Mouse (Mus musculus) brain, embryonic 14.5 days (tissue): ENCODE measurements around the gene Notch2. TPM values are rescaled to one million over a fixed set of nuclear protein-coding genes. Genes with fewer than 3 reads are reported as not detected.
A peak's percentile ranks its signal among the peaks of the same experiment; 100 is the strongest.

Source experiments
- DNase-seq: peaks from one replicate; pipeline ENCODE4 v3.0.0-alpha.2; 2011; ENCODE audit warnings: low read depth
- CTCF ChIP-seq: fragments of 200-500 bp; IDR thresholded peaks from 2 replicates; pipeline ENCODE4 v1.5.1; 2012; ENCODE audit warnings: inconsistent platforms, mild to moderate bottlenecking, moderate library complexity, borderline replicate concordance; ENCODE audit not compliant: insufficient read depth, insufficient read length; ENCODE audit errors: extremely low read depth
- POLR2A ChIP-seq: fragments of 200-500 bp; IDR thresholded peaks from 2 replicates; pipeline ENCODE4 v1.6.1; 2012; ENCODE audit warnings: mild to moderate bottlenecking, inconsistent platforms, borderline replicate concordance; ENCODE audit not compliant: poor library complexity, insufficient read depth, insufficient read length, severe bottlenecking; ENCODE audit errors: extremely low read depth
- polyA plus RNA-seq: library from polyadenylated mRNA; depleted of rRNA; stranded (reverse); fragments of >200 nt; gene quantifications from 2 replicates; pipeline ENCODE4 v1.2.3, GENCODE M21; 2012

The Notch2 gene
- polyA plus RNA-seq, 1 experiment, result 18.2 TPM

GRCm38 (mm10) chr3:98085812-98086268 lies 72.5 kb downstream of the Notch2 start:
- no peak for TF ChIP-seq CTCF
- TF ChIP-seq POLR2A, result no peak
- no peak for DNase-seq

GRCm38 (mm10) chr3:98086441-98086840 lies 73.1 kb downstream of the Notch2 start:
- TF ChIP-seq CTCF (no peak), POLR2A (no peak)
- no peak for DNase-seq

DNA sequence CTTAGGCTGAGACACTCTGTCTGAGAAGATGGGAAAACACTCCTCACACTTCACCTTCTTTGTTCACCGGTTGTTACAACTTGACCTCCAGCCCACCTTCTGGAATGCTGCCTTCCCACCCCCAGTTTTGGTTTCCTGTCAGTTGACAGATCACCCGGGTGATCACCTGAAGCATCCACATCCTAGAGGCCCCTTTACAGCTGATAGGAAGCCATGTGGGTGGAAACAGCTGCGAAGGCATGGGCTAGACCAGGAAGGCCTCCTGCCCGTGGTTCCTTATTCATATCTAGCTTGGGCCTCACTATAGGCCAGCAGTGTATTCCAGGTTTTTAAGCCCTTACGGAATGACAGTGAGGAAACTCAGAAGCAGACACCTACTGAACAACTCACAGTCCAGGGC lies 73.5 kb downstream of the Notch2 start:
- TF ChIP-seq CTCF, result no peak
- TF ChIP-seq POLR2A, result no peak
- no peak for DNase-seq

DNA sequence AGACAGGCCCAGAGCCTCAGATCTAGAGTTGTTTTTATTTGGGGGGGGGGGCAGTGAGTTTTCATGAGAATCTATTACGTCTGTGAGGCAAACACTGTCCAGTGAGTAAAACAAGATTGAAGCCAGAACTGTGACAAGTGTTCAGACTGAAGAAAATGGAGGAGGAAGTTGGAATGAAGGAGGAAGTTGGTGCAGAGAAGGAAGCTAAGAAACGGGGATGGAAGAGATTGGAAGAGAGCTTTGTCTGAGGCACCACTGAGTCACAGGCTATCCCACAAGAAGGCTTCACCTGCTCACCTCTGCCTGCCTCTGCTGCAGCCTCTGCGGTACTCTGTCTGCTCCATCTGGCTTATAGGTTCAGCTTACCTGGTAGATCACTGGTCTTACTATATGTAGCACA lies 74.2 kb downstream of the Notch2 start:
- no peak for DNase-seq
- TF ChIP-seq CTCF, result no peak
- TF ChIP-seq POLR2A, result no peak

DNA sequence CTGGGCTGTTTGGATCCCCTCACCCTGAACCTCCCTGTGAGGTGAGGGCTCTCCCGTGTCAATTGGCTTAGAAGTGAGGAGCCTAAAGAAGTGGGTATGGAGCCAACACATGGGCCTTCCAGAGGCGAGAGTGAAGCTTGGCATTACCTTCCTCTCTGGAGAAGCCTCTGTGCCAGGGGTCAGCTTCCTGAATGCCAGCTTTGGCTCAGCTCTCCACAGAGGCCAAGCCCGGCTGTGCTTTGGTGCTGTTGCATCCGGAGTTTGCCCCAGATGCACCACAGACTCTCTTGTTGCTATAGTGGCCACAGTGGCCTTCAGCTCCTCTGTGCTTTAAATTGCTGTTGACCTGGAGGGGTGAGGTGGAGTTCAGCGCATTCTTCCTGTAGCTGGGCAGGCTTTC lies 76.4 kb downstream of the Notch2 start:
- TF ChIP-seq CTCF, result no peak
- TF ChIP-seq POLR2A, result no peak
- peak; percentile 63 for DNase-seq

GRCm38 (mm10) chr3:98090129-98090528 lies 76.8 kb downstream of the Notch2 start:
- no peak for TF ChIP-seq CTCF
- TF ChIP-seq POLR2A, result no peak
- no peak for DNase-seq

- DNase-seq, result no peak
- TF ChIP-seq POLR2A (no peak), CTCF (no peak)
Observed at GRCm38 (mm10) chr3:98092680-98093370, 79.5 kb downstream of the Notch2 start.

DNA sequence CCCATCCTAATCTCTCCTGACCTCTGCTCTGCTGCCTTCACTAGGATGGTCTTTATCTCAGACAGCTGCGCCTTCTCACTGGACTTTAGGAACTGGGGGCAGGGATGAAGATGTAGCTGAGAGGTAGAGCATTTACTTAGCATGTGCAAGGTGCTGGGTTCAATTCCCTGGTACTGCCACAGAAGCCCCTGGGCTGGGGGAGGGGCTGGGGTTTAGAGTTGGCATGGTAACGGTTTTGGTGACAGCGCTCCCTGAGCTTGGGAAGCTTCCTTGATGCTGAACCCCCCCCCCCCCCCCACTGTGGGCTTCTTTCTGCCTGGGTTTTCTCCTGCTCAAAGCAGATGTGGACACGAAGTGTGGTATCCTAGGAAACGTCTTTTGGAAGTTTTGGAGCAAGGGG lies 80.6 kb downstream of the Notch2 start:
- no peak for DNase-seq
- TF ChIP-seq CTCF (no peak), POLR2A (no peak)

- peak; percentile 51 for DNase-seq
- no peak for TF ChIP-seq POLR2A
- TF ChIP-seq CTCF, result no peak
Observed at GRCm38 (mm10) chr3:98094629-98095583, 81.6 kb downstream of the Notch2 start.

GRCm38 (mm10) chr3:98096981-98097380 lies 83.7 kb downstream of the Notch2 start:
- no peak for DNase-seq
- TF ChIP-seq POLR2A (no peak), CTCF (no peak)

- TF ChIP-seq POLR2A (no peak), CTCF (no peak)
- DNase-seq, result no peak
Observed at GRCm38 (mm10) chr3:98098676-98099075, 85.3 kb downstream of the Notch2 start.
